Mouse (Mus musculus) heart, embryonic 15.5 days (tissue): ENCODE results near the gene Galnt15. TPM values are rescaled to one million over a fixed set of nuclear protein-coding genes. Genes with fewer than 3 reads are reported as not detected.

Experiments
- ATAC-seq: fragments of 200-750 bp; cut with Nextera tagmentation; replicated peaks from 2 replicates; pipeline ENCODE4 v1.8.0; 2017; ENCODE audit warnings: low read depth, moderate TSS enrichment; ENCODE audit not compliant: insufficient number of reproducible peaks, insufficient read depth, low FRiP score
- H3K27ac ChIP-seq: fragments of 300-500 bp; sonication (generic); 2 replicates; pipeline ENCODE4 v1.5.1; 2015; ENCODE audit warnings: mild to moderate bottlenecking, inconsistent platforms
- H3K27me3 ChIP-seq: fragments of 300-500 bp; sonication (generic); 2 replicates; pipeline ENCODE4 v1.6.1; 2015; ENCODE audit warnings: inconsistent platforms
- H3K36me3 ChIP-seq: fragments of 300-500 bp; sonication (generic); 2 replicates; pipeline ENCODE4 v1.6.1; 2015; ENCODE audit warnings: mild to moderate bottlenecking, inconsistent platforms
- H3K4me1 ChIP-seq: fragments of 300-500 bp; sonication (generic); replicated peaks from 2 replicates; pipeline ENCODE4 v1.6.1; 2015; ENCODE audit warnings: inconsistent platforms
- H3K4me2 ChIP-seq: fragments of 300-500 bp; sonication (generic); 2 replicates; pipeline ENCODE4 v1.6.1; 2015; ENCODE audit warnings: inconsistent platforms, mild to moderate bottlenecking, moderate library complexity
- H3K4me3 ChIP-seq: fragments of 300-500 bp; sonication (generic); 2 replicates; pipeline ENCODE4 v1.5.1; 2015; ENCODE audit warnings: mild to moderate bottlenecking, inconsistent platforms
- H3K9ac ChIP-seq: fragments of 300-500 bp; sonication (generic); 2 replicates; pipeline ENCODE4 v1.6.1; 2015; ENCODE audit warnings: mild to moderate bottlenecking, inconsistent platforms
- H3K9me3 ChIP-seq: fragments of 300-500 bp; sonication (generic); replicated peaks from 2 replicates; pipeline ENCODE4 v1.6.1; 2016; ENCODE audit warnings: inconsistent platforms
- WGBS: fragments of 180-500 bp; shearing (Covaris S2); methylation state at CpG from one replicate; pipeline ENCODE4 v1.1.7; 2015; ENCODE audit warnings: mixed read lengths; 5-methylcytosine and 5-hydroxymethylcytosine counted together
- polyA plus RNA-seq: library from polyadenylated mRNA; unstranded; fragments of >200 nt; fragmentation: Nextera tagmentation; extraction: Ambion mirVana; gene quantifications from 2 replicates; pipeline ENCODE4 v1.2.1, GENCODE M21; 2015

Gene Galnt15
- polyA plus RNA-seq, 1 experiment from 2014 or later = 0.24 TPM

DNA sequence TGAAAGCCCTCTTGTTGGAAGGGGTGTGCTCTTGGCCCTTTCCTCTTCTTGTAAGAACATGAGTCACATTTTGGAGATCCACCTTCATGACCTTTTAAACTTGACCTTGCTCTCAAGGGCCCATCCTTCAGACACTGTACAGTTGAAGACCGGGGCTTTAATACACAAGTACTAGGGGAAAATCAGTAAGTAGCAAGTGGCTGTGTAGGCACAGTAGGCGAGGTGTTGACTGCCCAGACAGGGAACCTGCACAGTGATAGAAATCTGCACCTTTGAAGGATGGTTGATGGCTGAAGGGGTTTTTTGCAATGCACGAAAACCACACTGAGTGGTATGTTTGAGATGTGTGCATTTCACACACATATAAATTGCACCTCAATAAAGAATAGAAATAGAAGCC, 12.3 kb upstream of the Galnt15 start:
- no peak overlapping the region for H3K4me2 ChIP-seq
- no peaks in the 10 kb centered on the region for H3K9me3 ChIP-seq
- no peaks in the 10 kb centered on the region for H3K27me3 ChIP-seq
- peaks cover 10% of the 10 kb centered on the region for H3K4me1 ChIP-seq
- no peak overlapping the region for H3K27ac ChIP-seq
- ATAC-seq = no peak
- H3K9ac ChIP-seq = no peak overlapping the region
- 79% methylated on average over 3 of the region's 3 CpGs for WGBS
- H3K36me3 ChIP-seq = no peaks in the 10 kb centered on the region
- H3K4me3 ChIP-seq = no peak overlapping the region

DNA sequence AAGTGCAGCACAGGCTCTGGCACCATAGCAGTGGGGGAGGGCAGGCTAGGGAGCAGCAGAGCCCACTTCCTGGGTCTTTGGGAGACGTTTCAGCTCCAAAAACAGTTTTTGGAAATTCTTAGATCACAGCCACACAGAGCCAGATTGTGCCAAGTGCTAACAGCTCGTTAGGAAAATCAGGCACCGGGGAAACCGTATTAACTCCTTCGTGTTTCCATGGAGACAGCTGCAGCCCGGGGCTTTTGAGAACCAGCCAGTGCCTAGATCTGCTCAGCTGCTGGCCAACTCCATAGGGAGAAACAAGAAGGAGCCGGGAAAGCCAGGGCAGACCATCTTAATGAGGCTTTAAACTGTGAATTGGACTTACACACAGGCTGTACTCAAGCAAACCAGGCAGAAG, 11.9 kb upstream of the Galnt15 start:
- no peaks in the 10 kb centered on the region for H3K27me3 ChIP-seq
- no peaks in the 10 kb centered on the region for H3K9me3 ChIP-seq
- H3K4me1 ChIP-seq = peaks cover 10% of the 10 kb centered on the region
- 16% methylated on average over 7 of the region's 7 CpGs for WGBS
- H3K9ac ChIP-seq = no peak overlapping the region
- no peaks in the 10 kb centered on the region for H3K36me3 ChIP-seq
- H3K27ac ChIP-seq = no peak overlapping the region
- no peak overlapping the region for H3K4me3 ChIP-seq
- ATAC-seq = no peak
- no peak overlapping the region for H3K4me2 ChIP-seq

DNA sequence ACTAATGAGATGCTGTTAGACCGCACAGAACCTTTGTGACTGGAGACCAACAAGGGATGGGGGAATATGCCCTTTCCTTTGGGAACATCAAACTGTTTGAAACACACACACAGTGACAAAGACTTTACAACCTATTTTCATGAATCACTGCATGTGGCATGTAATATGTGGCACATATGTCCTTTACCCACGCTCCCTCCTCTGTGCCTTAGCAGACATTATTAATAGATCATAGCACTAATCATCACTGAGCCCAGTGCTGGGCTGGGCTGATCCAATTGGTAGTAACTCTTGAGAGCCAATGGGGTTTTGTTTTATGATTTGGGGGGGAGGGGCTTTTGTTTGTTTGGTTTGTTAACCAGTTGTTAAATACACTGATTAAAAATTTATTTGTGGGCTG, 11.3 kb upstream of the Galnt15 start:
- Histone ChIP-seq H3K4me2 (no peak overlapping the region), H3K27ac (no peak overlapping the region), H3K27me3 (no peaks in the 10 kb centered on the region), H3K9me3 (no peaks in the 10 kb centered on the region), H3K9ac (no peak overlapping the region), H3K4me3 (no peak overlapping the region), H3K4me1 (peaks cover 10% of the 10 kb centered on the region), H3K36me3 (no peaks in the 10 kb centered on the region)
- 85% methylated on average over 2 of the region's 2 CpGs for WGBS
- ATAC-seq = no peak

DNA sequence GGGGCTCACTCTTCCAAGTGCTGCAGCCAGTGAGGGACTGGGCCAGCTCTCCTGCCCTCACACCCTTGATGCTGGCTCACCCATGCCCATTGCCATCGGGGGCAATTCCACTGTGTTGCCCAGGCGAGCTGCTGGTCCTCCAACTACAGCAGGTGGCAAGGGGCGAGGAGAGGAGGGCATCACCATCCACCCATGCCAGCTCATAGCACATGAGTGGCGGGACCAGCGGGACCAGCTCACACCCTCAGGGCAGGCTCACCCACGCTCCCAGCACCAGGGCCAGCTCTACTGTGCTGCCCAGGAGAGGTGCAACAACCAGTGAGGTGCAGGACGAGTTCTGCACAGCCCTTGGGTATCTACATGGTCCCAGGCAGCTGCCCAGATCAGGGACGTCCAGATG, 9.7 kb upstream of the Galnt15 start:
- peaks cover 10% of the 10 kb centered on the region for H3K4me1 ChIP-seq
- no peaks in the 10 kb centered on the region for H3K36me3 ChIP-seq
- 82% methylated on average over 8 of the region's 8 CpGs for WGBS
- H3K9me3 ChIP-seq = no peaks in the 10 kb centered on the region
- H3K9ac ChIP-seq = no peak overlapping the region
- H3K27me3 ChIP-seq = no peaks in the 10 kb centered on the region
- ATAC-seq = no peak
- no peak overlapping the region for H3K27ac ChIP-seq
- H3K4me2 ChIP-seq = no peak overlapping the region
- no peak overlapping the region for H3K4me3 ChIP-seq

DNA sequence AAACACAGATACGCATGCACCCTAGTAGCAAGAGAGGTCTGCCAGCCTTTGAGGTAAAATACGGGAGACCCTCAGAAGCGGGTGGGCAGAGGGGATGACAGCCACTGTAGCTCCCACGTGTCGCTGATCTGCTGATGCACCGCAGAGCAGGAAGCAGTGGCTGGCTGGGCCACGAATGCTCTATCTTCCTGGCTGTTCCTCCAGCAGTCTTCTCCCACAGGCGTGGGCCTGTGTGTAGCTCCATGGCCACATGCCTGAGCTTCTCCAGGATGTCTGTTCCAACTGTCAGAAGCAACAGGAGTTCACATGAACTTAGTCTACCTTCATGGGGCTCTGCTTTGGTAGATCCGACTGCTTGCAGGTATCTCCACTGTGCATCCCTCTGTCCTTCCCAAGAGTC, 6.8 kb upstream of the Galnt15 start:
- no peak for ATAC-seq

DNA sequence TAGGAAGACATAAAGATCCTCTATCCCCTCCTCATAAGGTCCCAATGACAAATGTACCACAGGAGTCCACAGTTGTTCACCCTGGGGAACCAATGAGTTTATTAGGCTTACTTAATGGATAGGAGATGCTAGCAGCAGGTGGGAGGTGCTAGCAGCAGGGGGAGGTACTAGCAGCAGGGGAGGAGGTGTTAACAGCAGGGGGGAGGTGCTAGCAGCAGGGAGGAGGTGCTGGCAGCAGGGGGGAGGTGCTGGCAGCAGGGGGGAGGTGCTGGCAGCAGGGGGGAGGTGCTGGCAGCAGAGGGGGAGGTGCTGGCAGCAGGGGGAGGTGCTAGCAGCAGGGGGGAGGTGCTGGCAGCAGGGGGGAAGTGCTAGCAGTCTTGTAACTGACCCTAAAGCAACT, 6.3 kb upstream of the Galnt15 start:
- ATAC-seq = no peak
- Histone ChIP-seq H3K9me3 (no peaks in the 10 kb centered on the region), H3K36me3 (no peaks in the 10 kb centered on the region), H3K27me3 (no peaks in the 10 kb centered on the region), H3K4me1 (no peaks in the 10 kb centered on the region), H3K9ac (no peak overlapping the region), H3K4me2 (no peak overlapping the region), H3K4me3 (no peak overlapping the region), H3K27ac (no peak overlapping the region)

More for the DNA sequence above, 6.8 kb upstream of the Galnt15 start:
- Histone ChIP-seq H3K27me3 (no peaks in the 10 kb centered on the region), H3K9me3 (no peaks in the 10 kb centered on the region), H3K4me3 (no peak overlapping the region), H3K36me3 (no peaks in the 10 kb centered on the region), H3K4me1 (peaks cover 3% of the 10 kb centered on the region), H3K4me2 (no peak overlapping the region), H3K27ac (no peak overlapping the region), H3K9ac (no peak overlapping the region)
- WGBS = 48% methylated on average over 9 of the region's 9 CpGs

DNA sequence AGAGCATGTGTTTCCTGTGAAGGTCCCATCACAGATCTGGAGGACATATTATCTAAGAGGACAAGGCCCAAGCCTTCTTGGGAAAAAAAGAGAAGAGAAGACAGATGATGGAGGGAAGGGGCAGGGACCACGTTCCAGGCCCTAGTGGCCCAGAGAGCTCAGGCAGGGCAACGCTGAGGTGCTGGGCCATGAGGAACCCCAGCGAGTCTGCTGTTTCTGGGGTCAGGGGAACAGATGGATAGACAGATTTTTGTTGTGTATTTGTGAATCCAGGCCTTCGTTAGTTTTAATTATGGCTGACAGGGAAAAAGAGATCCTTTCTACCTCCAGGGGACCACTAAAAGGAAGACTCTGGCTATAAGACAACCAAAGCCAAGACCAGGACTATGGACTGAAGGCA, 4.9 kb upstream of the Galnt15 start:
- Histone ChIP-seq H3K27ac (no peak overlapping the region), H3K9me3 (no peaks in the 10 kb centered on the region), H3K27me3 (0 out of 2 replicates have a peak, but pooled peaks cover 2% of the 10 kb centered on the region), H3K4me2 (no peak overlapping the region), H3K36me3 (no peaks in the 10 kb centered on the region), H3K4me3 (no peak overlapping the region), H3K4me1 (peaks cover 10% of the 10 kb centered on the region), H3K9ac (no peak overlapping the region)
- 89% methylated on average over 4 of the region's 4 CpGs for WGBS
- no peak for ATAC-seq

DNA sequence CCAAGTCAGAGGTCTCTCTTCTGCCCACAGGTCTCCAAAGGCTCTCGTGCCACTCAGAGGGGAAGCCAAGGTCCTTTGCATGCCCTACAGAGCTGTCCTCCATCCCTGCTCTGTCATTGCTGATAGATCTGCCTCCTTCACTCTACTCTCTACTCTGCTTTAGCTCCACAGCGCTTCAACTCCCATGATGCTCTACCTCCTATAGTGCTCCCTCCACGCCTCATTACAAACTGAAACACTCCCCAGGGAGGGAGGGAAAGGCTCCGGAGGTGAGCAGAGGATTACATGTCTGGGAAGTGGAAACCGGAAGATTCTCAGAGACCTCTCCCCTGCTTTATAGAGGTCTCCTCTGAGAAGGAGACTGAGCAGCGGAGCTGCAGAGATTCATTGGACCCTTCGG, 1.6 kb upstream of the Galnt15 start:
- Histone ChIP-seq H3K4me2 (no peak overlapping the region), H3K9me3 (no peaks in the 10 kb centered on the region), H3K27ac (no peak overlapping the region), H3K36me3 (no peaks in the 10 kb centered on the region), H3K27me3 (peaks cover 20% of the 10 kb centered on the region), H3K4me1 (peaks cover 20% of the 10 kb centered on the region), H3K9ac (no peak overlapping the region), H3K4me3 (no peak overlapping the region)
- 64% methylated on average over 7 of the region's 7 CpGs for WGBS
- no peak for ATAC-seq

DNA sequence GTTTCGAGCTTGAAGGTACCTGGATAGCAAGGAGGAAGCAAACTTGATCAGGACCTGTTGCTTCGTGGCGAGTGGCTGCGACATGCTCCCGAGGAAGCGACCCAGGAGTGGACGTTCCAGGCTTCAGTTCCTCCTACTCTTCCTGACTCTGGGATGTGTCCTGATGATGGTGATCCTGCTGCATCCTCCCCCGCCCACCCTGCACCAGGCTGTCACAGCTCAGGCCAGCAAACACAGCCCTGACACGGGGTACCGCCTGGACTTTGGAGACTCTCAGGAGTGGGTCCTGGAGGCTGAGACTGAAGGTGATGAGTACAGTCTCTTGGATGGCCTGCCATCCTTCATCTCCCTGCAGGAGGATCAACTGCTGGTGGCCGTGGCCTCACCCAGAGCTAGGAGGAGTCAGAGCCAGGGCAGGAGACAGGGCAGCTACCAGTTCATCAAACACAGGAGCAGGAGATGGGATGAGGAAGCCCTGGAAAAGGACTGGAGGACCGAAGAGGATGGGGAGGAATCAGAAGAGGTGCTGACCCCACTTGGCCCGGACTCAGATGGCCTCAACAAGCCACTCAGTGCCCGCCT, 713 bp downstream of the Galnt15 start:
- Histone ChIP-seq H3K9me3 (no peaks in the 10 kb centered on the region), H3K4me1 (peaks cover 20% of the 10 kb centered on the region), H3K9ac (no peak overlapping the region), H3K4me2 (peak overlapping the region; percentile 60), H3K36me3 (no peaks in the 10 kb centered on the region), H3K27me3 (peaks cover 20% of the 10 kb centered on the region), H3K4me3 (no peak overlapping the region), H3K27ac (no peak overlapping the region)
- no peak for ATAC-seq
- 60% methylated on average over 14 of the region's 14 CpGs for WGBS

DNA sequence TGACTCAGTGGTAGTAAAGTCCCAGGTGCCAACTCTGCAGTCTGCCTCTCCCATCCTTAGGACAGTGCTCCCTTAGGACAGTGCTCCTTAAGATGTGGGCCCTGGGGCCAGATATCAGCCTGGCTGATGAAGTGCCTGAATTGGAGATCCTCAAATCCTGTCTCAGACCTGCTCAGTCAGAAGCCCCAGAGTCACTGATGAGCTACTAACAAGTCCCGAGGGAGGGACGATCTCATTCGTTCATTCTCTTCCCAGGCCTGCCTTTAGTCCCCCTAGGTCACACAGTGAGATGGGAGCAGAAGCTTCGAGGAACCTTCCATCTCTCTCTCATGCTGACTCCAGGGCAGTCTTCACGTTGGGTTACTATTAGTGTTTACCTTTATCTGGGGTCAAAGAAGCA, 1.3 kb downstream of the Galnt15 start:
- H3K27ac ChIP-seq = no peak overlapping the region
- H3K4me2 ChIP-seq = no peak overlapping the region
- H3K4me1 ChIP-seq = peaks cover 20% of the 10 kb centered on the region
- peaks cover 20% of the 10 kb centered on the region for H3K27me3 ChIP-seq
- H3K4me3 ChIP-seq = no peak overlapping the region
- WGBS = 62% methylated on average over 5 of the region's 5 CpGs
- no peak for ATAC-seq
- H3K36me3 ChIP-seq = no peaks in the 10 kb centered on the region
- H3K9ac ChIP-seq = no peak overlapping the region
- no peaks in the 10 kb centered on the region for H3K9me3 ChIP-seq

DNA sequence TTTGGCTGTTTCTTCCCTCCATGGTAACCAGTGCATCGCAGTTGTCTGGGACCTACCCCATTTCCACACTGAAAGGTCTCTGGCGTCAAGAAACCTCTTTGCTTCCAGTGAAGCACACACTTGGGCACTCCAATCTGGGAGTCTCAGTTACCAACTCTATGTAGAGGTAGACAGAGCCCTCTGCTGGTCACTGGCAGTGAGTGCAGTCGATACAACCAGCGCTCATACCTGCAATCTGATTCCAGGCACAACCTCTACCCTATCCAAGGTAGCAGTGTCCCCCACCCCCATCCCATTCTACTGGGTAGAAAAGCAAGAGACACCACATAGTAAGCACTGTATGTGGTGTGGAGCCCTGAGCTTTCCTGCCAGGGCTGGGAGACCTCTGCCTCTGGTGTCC, 3.7 kb downstream of the Galnt15 start:
- peaks cover 20% of the 10 kb centered on the region for H3K27me3 ChIP-seq
- H3K4me2 ChIP-seq = no peak overlapping the region
- WGBS = 5% methylated on average over 4 of the region's 4 CpGs
- no peak overlapping the region for H3K4me3 ChIP-seq
- no peaks in the 10 kb centered on the region for H3K36me3 ChIP-seq
- no peak overlapping the region for H3K27ac ChIP-seq
- no peaks in the 10 kb centered on the region for H3K9me3 ChIP-seq
- no peak overlapping the region for H3K9ac ChIP-seq
- no peak for ATAC-seq
- peaks cover 20% of the 10 kb centered on the region for H3K4me1 ChIP-seq

DNA sequence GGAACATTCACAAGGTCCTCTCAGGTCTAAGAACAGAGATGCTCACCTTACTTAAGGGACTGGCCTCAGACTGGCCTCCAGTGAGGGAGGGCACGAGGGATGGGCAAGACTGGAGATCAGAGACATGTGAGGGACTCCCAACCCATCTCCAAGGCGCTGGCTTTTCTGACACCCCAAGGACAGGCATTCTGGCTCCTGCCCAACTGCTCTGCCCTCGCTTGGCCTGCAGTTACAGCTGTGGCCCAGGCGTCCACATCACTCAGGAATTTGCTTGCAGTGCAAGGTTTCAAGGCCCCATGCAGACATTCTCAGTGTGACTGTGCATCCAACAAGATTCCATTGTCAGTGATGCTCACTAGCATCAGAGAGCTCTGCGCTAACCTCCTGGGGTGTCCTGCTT, 7.7 kb downstream of the Galnt15 start:
- Histone ChIP-seq H3K27me3 (no peaks in the 10 kb centered on the region; the same call in 1 of the 2 replicates), H3K4me1 (no peaks in the 10 kb centered on the region), H3K4me2 (no peak overlapping the region), H3K9ac (no peak overlapping the region), H3K27ac (no peak overlapping the region), H3K4me3 (no peak overlapping the region), H3K9me3 (no peaks in the 10 kb centered on the region), H3K36me3 (no peaks in the 10 kb centered on the region)
- 60% methylated on average over 5 of the region's 5 CpGs for WGBS
- ATAC-seq = no peak
